Comparison of ENCODE assay signal across 1 mouse cellular context in the genomic region with DNA sequence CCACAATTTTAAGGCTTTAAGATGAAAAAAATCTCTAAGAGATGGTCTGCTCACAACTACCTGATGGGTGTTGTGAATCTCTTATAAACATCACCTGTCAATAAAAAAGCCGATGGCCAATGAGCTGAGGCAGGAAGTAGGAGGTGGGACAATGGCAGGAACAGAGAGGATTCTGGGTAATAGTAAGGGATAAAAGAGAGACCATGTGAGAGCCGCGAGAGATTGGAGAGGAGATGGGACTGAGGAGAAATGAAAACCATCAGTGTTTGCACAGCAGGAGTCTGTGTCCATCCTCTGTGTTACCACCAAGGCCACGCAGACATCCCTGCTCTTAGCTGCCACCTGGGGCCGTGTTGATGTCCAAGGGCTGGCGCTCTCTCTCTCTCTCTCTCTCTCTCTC.
TF ChIP-seq lines count a peak whose summit lies in the region.

No protein-coding gene starts in this region.

TF ChIP-seq in MEL, 35 proteins besides CTCF, POLR2A, EP300 and RAD21:
- TF ChIP-seq HCFC1 (IDR thresholded peaks at IDR 0.05; ENCODE audit: low read depth, low read length) (peak; percentile 33; the same call in 1 of the 2 replicates), TBP (IDR thresholded peaks at IDR 0.05; ENCODE audit: low read depth, low read length) (peak; percentile 90), RCOR1 (IDR thresholded peaks at IDR 0.05; ENCODE audit: low read depth, low read length) (no peak), MYC (IDR thresholded peaks at IDR 0.05; ENCODE audit: low read depth, low read length) (0 out of 2 replicates have a peak, but pooled peaks have one; percentile 26), NELFE (IDR thresholded peaks at IDR 0.05; ENCODE audit: low read depth, low read length) (peak; percentile 41), ELF1 (IDR thresholded peaks at IDR 0.05; ENCODE audit: low read depth, low read length) (peak; percentile 37; the same call in 1 of the 2 replicates), POLR2AphosphoS2 (IDR thresholded peaks at IDR 0.05; ENCODE audit: low read length) (peak; percentile 45; the same call in 1 of the 2 replicates), KAT2A (conservative IDR thresholded peaks at IDR 0.05; ENCODE audit: low read depth, low read length) (no peak)
